Mouse (Mus musculus) B cell, adult 67 days (primary cell): ENCODE measurements around the gene Ephb1. TPM values are rescaled to one million over a fixed set of nuclear protein-coding genes. Genes with fewer than 3 reads are reported as not detected.

Experiments used
- total RNA-seq, 2 experiments: library from RNA; stranded (reverse); gene quantifications; 4 replicates each; pipeline ENCODE4 v1.2.4; 2023

Ephb1 gene
- not detected for total RNA-seq

DNA sequence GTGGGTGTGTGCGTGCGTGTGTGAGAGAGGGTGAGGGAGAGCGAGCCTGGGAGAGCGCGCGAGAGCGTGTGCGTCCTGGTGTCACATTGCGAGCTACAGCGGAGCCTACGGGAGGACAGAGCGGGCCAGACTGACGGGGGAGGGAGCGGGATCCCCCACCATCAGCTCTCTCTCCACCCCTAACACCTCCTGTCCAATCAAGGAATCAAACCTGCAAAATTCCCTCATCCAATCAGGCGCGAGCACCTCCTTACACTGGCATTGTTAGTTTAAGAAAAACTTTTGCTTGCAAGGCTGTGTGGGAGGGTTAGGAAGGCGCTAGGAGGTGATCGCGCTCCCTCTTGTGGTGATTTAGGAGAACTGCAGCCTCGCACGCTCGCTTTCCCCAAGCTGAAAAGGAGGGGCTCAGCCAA, at the start of gene Ephb1:
Gene Ephb1, minus strand, starts transcription at position 133 of the 413 bp plus-strand sequence.

Other genes with a start within 250 kb of the Ephb1 start
- under 1 TPM; 0.35 to 0.44 TPM for gene Ky, start 151.1 kb upstream of the Ephb1 start, total RNA-seq